Mouse (Mus musculus) heart, postnatal 25 days (tissue): ENCODE measurements around the gene Proca1. TPM values are rescaled to one million over a fixed set of nuclear protein-coding genes. Genes with fewer than 3 reads are reported as not detected.
"Not testable (repeated sequence)": the region's sequence is repeated elsewhere in the genome, so short reads cannot be mapped to it uniquely, and the experiment has no call there.

Experiments
- DNase-seq: peaks from one replicate; pipeline ENCODE4 v3.0.0; 2022; ENCODE audit warnings: low spot score
- intact Hi-C: fragments of 180-260 bp; cut with DNase I; formaldehyde crosslinking; loops from one replicate; pipeline ENCODE4 v1.15.1; 2025
- total RNA-seq, 2 experiments: library from RNA; stranded (reverse); gene quantifications; 2 replicates each; pipeline ENCODE4 v1.2.3; 2021

The Proca1 gene
- total RNA-seq, 2 experiments from 2014 or later: 0.31 to 1.1 TPM

- intact Hi-C loops: loop anchor here (1.0 to 2.0 kb wide), 2 partner anchors 20 to 160 kb away; no protein-coding TSS in a partner anchor
Measured at GRCm38 (mm10) chr11:78178859-78179437, 14.2 kb upstream of the Proca1 start.

GRCm38 (mm10) chr11:78179438-78179999, 13.7 kb upstream of the Proca1 start:
- intact Hi-C loops: loop anchor here (2.0 kb wide), 1 partner anchor 161 kb away; no protein-coding TSS in a partner anchor
- DNase-seq: no peak

More at GRCm38 (mm10) chr11:78178859-78179437, 14.2 kb upstream of the Proca1 start:
- no peak for DNase-seq

- intact Hi-C loops: loop anchor here (10.0 kb wide), 1 partner anchor 355 kb away; no protein-coding TSS in a partner anchor
- DNase-seq: no peak
Measured at GRCm38 (mm10) chr11:78180081-78180761, 13.0 kb upstream of the Proca1 start.

GRCm38 (mm10) chr11:78181830-78182357, 11.3 kb upstream of the Proca1 start:
- intact Hi-C loops: loop anchor here (10.0 kb wide), 1 partner anchor 357 kb away; no protein-coding TSS in a partner anchor
- DNase-seq: no peak

- no peak for DNase-seq
- intact Hi-C loops: loop anchor here (10.0 kb wide), 1 partner anchor 358 kb away; no protein-coding TSS in a partner anchor
Measured at GRCm38 (mm10) chr11:78182450-78182849, 10.7 kb upstream of the Proca1 start.

GRCm38 (mm10) chr11:78182961-78183844, 10.0 kb upstream of the Proca1 start, which contains the start of gene Rpl23a:
TSS of gene Rpl23a (minus strand) at chr11:78183584.
- intact Hi-C loops: loop anchor here (10.0 kb wide), 1 partner anchor 358 kb away; no protein-coding TSS in a partner anchor
- DNase-seq: peak; percentile 70

- intact Hi-C loops: loop anchor here (10.0 kb wide), 1 partner anchor 359 kb away; no protein-coding TSS in a partner anchor
- no peak for DNase-seq
Measured at GRCm38 (mm10) chr11:78183884-78184514, 9.2 kb upstream of the Proca1 start.

- not testable (repeated sequence) for DNase-seq
- intact Hi-C loops: loop anchor here (10.0 kb wide), 1 partner anchor 360 kb away; no protein-coding TSS in a partner anchor
Measured at GRCm38 (mm10) chr11:78184702-78185101, 8.5 kb upstream of the Proca1 start.

GRCm38 (mm10) chr11:78188331-78189233, 4.6 kb upstream of the Proca1 start, which contains the start of gene Rab34:
TSS of gene Rab34 (plus strand) at chr11:78188430.
- intact Hi-C loops: loop anchor here (10.0 kb wide), 1 partner anchor 364 kb away; no protein-coding TSS in a partner anchor
- DNase-seq: peak; percentile 58

GRCm38 (mm10) chr11:78189234-78190040, 3.8 kb upstream of the Proca1 start:
- intact Hi-C loops: loop anchor here (10.0 kb wide), 1 partner anchor 365 kb away; no protein-coding TSS in a partner anchor

GRCm38 (mm10) chr11:78190041-78190440, 3.2 kb upstream of the Proca1 start:
- DNase-seq: no peak
- intact Hi-C loops: no loop called here

More at GRCm38 (mm10) chr11:78189234-78190040, 3.8 kb upstream of the Proca1 start:
- peak; percentile 43 for DNase-seq

- intact Hi-C loops: no loop called here
- DNase-seq: peak; percentile 56
Measured at GRCm38 (mm10) chr11:78194411-78195100, 1.4 kb downstream of the Proca1 start.

- intact Hi-C loops: no loop called here
- no peak for DNase-seq
Measured at GRCm38 (mm10) chr11:78195101-78195863, 2.1 kb downstream of the Proca1 start.

- DNase-seq: no peak
- intact Hi-C loops: no loop called here
Measured at GRCm38 (mm10) chr11:78202372-78202771, 9.2 kb downstream of the Proca1 start.

- DNase-seq: no peak
- intact Hi-C loops: no loop called here
Measured at GRCm38 (mm10) chr11:78204287-78204686, 11.1 kb downstream of the Proca1 start.
